Mouse (Mus musculus) layer of hippocampus, adult 8-10 months (tissue): Measurements from ENCODE around the gene Sh3bp5. TPM values are rescaled to one million over a fixed set of nuclear protein-coding genes. Genes with fewer than 3 reads are reported as not detected.

Experiments used
- DNase-seq, 2 experiments: peaks; one replicate each; pipeline ENCODE4 v3.0.0; 2022; ENCODE audit warnings: low spot score in 2 of 2
- total RNA-seq, 4 experiments: library from RNA; stranded (reverse); gene quantifications; 2 replicates each; pipeline ENCODE4 v1.2.4; 2022

Gene Sh3bp5
- total RNA-seq, 4 experiments from 2014 or later, result 105 to 134 (median 117) TPM

DNA sequence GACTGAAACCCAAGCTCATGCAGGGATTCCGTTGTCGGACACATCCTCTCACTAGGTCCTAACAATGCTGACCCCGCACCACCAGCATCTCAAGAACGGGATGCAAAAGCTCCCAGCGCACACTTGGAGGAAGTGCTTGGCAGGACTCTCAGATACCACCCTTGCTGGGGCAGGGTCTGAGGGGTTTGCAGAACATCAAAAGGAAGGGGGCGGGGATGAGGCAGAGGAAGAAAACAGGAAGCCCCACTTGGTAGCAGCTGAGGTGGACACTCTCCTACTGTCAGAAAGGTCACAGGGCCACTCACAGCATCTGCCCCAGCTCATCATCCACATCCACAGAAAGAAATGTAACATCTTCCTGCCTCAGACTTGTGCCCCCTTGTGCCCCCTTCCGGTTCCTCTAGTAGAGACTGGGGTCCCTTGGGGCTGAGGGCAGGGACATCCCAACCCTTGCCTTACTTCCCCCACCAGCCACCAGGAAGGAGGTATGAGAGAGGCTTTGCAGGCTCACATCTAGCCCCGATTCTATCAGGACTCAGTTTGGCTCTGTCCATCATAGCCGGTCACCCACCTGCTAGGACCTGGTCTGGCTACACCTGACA is 25.7 kb downstream of the Sh3bp5 start:
- DNase-seq, result no peak

DNA sequence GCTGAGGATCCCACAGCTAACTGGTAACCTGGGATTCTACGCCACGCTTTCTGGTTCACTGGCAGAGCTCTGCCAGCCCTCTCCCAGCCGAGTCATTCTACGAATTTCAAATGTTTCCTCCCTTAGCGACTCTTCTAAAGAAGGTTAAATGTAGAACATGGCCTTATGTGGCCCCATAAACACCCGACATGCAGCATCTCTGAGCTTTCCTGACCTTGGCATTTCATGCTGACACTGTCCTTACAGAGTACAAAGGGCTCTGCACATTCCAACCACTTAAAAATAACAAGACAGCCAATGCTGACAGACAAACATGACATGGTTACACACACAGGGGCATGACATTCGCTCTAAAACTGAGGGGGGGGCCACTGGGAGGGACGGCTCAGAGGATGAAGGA is 27.2 kb downstream of the Sh3bp5 start:
- DNase-seq, result no peak

DNA sequence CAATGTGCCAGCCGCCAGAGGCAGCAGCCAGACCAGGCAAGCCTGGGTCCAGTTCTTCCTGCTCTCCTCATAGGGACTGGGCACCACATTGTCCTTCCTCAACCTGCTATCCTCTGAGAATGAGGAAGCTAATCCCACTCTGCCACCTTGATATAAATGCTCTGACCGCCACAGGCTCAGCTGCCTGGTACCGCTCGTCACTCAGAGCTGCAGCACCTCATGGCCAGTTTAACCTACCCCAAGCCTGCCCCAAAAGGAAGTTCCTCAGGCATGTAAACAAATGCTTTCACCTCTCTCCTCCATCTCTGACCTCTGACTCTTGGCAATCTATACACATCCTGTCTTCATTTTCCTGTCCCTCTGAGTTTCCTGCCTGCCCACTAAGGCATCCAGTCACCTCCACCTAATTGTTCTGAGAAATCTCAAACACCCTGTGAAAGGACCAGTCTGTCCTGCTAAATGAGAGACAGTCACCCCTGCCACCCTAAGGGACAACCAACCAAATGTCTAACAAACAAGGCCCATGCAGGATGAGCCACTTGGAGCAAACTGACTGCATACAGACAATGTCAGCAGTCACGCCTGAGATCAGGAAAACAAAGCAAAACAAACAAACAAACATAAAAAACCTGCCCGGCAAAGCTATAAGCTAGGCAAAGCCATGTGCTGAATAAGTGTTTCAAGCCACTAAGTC is 27.8 kb downstream of the Sh3bp5 start:
- DNase-seq, result no peak

DNA sequence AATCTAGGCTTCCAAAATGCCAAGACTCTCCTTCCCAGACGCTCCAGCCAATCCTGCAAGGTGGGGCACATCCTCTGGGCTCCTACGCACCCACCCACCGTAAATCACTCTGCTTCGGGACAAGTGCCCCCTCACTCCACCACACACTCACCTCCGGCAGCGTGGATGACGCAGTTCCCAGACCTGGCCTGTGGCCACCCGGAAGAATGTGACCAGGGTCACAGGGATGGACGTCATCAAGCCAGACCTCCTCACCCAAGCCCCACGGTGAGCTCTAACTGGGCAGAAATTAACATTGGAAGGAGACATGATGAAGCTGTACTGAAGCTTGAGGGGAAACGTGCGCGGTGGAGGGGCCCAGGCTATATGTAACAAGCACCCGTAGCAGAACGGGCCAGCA is 28.7 kb downstream of the Sh3bp5 start:
- no peak for DNase-seq

DNA sequence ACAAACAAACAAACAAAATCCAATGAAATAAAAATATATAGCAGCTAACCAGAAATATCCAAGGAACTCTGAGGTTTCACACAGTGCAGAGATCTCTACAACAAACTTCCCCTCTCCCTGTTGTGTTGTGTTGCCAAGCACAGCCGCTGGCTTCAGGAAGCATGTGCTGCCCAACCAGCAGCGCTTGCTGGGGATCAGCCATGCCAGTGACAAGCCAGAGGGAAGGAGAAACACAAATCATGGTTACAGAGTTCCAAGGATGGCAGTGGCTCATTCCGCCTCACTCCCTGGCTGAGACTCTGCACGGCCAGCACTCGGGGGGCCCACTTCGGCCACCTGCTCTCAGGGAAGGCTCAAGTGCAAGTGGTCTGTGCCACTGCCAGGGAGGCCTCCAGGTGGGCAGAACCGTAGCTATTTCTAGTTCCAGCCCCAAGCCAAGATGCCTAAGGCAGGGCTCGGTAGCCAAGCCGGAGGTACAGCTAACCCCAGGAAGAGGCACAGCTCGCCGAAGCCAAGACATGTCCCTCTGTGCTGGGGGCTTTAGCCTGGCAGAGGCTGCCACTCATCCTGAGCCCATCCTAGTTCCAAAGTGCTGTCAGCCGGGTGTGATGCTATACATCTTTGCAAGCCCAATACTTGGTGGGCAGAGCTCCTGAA is 29.6 kb downstream of the Sh3bp5 start:
- no peak for DNase-seq

DNA sequence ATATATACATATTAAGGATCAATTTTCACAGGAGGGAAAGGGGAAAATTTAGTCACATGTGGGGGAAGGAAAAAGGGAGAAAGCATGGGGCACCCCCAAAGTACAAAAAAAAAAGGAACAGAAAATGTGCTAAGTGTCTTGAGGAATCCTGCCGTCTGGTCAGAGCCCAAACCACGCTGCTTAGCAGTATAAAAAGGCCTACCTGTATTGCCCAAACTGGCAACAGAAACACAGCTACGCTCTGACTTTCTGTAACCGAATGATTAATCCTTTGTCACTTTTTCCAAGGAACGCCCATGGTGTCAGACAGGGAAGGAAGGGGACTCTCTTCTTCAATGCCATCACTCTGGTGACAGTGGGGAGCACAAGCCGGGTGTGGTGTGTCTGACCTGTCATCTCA is 30.2 kb downstream of the Sh3bp5 start:
- no peak for DNase-seq

DNA sequence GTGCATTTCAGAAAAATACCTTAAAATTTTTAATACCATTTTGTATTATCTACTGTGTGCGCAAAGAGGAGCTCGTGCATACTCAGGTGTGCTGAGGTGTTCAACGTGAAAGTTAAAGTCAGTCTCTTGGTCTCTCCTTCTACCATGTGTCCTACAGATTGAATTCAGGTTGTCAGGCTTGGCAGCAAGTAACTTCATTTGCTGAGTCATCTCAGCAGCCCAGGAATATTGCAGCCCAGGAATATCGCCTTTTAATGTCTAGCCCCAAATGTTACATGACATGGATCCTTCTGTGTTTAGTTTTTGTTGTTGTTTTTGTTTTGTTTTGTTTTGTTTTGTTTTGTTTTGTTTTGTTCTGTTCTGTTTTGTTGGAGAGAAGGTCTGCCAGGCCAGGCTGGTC is 31.2 kb downstream of the Sh3bp5 start:
- DNase-seq, result no peak

DNA sequence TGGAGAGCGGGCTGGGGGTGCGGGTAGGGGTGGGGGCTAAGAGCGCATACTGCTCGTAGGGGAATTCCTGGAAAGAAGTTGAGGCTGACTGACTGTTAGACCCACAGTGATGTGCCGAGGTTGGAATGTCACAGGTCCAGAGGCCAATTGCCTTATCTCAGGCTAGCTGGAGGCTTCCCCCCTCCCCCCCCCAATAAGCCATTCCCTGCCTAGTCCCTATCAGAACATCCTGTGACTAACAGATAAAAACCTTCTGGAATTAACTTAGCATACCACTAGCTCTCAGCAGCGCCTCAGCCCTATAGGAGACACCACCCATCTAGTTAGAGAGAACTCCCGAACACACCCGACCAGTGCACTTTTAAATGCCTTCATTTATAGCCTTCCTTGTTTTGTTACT is 31.9 kb downstream of the Sh3bp5 start:
- no peak for DNase-seq

DNA sequence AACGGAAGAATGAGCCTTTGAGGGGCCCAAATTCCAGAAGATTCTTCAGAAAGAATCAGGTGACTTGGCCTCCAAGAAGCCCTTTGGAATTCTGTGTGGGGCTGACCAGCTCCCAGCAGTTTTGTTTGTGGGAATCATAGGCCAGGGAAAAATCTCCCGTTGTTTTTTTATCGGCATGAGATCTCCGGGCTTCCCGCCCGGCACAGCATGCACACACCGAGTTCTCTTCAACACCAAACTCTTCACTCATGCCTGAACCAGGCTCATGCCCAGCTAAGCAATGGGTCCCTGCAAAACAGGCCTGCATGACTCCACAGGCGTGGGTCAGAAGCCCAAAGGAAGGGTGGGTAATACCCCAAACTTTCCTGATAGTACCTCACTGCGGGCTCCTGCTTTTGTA is 32.3 kb downstream of the Sh3bp5 start:
- no peak for DNase-seq

DNA sequence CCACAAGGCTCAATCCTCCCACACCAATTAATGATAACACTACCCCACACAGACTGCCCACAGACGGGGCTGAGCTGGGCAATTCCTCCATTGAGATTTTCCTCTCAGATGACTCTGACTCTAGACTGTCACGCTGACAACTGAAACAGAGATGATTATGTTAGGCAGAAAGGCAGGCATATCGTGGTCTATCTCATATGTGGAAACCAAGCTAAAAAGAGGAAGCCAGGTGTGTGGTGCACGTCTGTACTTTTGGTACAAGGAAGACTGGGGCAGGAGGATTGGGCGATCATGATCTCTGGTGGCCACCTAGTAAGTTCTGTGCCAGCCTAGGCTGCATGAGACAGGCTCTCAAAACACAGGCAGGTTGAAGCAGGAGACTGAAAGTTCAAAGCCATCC is 33.2 kb downstream of the Sh3bp5 start:
- DNase-seq, result no peak

DNA sequence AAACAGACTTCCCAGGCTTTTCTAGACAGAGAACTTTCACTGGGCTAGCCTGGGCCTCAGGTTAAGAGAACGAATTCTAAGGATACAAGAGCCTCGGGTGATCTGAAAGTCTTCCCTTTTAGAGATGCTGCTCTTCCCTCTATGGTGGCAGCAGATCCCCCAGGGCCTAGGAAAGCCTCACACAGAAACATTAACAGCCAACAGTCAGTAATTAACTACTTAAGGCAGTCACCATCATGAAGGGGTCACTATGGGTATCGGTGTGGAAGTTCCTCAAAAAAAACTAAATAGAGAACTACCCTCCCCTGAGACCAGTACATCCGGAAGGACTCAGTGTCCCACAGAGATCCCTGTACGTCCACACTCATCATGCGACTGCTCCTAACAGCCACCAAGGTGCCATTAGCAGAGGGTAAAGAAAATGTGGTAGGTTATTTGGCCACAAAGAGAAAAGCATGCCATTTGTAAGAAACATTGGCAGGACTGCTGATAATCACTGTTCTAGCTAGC is 33.9 kb downstream of the Sh3bp5 start:
- DNase-seq, result no peak

DNA sequence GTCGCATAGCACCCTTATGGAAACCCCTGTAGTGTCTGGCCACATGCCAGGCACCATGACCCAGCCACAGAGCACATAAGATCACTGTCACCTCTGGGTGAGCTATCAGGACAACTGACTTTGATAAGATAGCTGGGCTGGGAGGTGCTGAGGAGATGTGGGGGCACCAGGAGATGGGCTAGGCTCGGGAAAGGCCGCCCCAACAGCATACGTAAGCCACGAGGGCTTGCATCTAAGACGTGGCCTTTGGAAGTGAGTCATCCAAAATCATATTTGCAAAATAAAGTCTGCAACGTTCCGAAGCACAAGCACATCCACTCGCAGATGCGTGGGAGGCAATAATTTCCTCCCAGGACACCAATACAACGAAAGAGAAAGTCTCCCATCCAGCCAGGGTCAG is 35.0 kb downstream of the Sh3bp5 start:
- no peak for DNase-seq

DNA sequence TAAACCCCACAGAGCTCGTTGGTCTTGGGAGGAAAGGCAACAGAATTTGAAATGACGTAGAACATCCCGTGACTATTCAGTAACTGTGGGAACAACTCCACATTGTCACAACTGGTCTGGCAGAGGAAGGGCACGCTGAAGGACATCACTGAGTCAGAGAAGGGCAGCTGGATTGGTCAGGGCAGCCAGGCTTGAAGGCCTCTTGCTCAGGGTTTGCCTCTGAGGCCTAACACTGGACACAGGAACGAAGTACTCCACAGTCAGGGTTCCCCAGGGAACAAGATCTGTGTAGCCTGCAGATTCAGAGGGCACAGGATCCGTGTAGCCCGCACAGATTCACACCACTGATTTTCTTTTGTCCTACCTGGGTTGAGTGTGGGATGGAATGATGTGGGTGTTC is 35.6 kb downstream of the Sh3bp5 start:
- DNase-seq, result no peak

DNA sequence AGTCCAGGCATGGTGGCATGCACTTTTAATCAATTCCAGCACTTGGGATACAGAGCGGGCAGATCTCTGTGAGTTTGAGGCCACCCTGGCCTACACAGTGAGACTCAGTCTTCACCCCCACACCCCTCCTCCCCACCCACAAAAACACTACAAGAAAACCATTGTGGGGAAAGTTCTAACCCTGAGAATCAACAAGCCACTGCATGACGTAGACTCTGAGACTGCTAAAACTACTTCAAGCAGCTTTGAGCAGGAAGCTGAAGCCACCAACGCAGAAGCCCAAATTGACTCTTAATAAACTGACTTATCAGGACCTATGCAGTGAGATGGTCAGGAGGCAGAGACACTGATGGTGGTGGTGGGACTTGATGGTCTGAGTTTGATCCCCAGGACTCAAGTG is 36.6 kb downstream of the Sh3bp5 start:
- no peak for DNase-seq

DNA sequence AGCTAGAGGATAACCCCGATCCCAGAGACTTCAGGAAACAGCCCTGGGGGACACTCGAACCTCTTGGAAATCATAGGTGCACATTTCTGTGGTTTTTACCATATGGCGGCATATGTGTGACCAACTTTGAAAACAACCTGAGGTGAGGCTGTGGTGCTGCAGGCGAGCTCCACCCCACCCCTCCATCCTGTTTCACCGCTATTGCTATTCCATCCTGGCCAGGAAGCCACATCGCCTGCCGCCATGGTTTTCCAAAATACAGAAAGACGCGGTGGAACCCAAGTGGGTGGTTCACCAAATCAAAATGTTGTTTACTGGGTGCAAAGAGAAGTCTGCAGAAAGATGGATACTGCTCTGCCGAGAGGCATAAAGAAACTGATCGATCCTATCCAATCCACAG is 37.1 kb downstream of the Sh3bp5 start:
- no peak for DNase-seq

DNA sequence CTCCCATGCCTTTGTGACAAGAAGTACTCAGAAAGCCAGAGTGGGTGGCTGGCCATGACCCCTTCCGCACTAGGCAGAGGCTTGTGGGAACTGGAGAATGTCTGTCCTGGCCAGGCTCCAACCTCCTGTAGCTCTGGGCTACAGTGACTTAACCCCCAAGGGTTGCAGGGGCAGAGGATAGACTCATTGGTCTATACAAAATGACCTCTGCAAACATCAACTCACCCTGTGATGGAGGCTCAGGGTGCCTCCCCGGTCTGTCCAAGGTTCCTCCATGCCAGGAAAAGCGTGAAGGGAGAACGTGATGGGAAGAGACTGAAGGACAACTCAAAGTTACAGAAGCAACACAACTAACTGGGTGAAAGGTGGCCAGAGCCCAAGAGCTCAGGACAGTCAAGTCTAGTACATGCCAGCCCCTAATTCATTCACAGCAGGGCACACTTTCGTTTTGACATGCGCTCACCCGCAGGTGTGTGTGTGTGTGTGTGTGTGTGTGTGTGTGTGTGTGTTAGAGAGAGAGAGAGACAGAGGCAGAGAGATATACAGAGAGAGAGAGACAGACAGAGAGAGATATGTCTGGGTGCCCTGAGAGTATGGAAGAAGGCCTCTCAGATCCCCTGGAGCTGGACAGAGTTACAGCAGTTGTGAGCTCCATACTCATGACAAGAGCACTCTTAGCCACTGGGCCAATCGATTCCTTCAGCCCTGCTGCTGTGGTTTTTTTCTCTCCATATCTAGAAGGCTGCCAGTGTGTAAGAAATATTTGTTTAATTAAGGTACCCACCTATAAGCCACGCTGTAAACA is 37.9 kb downstream of the Sh3bp5 start:
- no peak for DNase-seq

DNA sequence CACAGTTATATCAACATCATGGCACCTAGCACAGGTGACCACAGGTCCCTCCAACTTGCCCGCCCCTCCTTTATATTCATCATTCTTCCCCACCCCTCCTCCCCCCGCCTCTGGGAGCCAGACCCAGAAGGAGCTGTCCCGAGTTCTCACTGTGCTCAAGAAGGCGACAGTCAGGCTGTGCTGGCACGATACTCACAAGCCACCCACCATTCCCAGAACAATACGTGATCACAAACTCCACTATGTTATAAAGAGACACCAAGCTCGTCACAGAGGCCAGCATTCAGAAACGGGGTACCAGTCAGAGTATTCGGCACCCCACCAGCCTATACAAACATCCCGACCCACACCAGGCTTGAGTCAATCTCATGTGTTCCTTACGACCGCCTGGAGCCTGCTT is 38.5 kb downstream of the Sh3bp5 start:
- DNase-seq, result no peak

DNA sequence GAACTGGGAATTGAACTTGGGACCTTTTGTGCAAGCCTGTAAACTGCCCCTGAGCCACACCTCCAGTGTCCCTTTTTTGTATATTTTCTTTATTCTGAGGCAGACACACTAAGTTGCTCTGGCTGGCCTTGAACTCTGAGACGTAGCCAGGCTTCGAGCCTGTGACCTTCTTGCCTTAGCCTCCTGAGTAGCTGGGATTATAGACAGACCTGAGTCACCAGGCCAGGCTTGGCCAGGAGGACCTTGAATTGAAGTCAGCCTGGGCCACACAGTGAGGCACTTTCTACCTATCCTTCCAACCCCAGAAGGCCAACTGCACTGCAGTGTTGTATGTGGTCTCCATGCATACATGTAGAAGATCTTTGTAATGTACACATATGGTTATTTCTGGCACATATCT is 39.5 kb downstream of the Sh3bp5 start:
- no peak for DNase-seq

DNA sequence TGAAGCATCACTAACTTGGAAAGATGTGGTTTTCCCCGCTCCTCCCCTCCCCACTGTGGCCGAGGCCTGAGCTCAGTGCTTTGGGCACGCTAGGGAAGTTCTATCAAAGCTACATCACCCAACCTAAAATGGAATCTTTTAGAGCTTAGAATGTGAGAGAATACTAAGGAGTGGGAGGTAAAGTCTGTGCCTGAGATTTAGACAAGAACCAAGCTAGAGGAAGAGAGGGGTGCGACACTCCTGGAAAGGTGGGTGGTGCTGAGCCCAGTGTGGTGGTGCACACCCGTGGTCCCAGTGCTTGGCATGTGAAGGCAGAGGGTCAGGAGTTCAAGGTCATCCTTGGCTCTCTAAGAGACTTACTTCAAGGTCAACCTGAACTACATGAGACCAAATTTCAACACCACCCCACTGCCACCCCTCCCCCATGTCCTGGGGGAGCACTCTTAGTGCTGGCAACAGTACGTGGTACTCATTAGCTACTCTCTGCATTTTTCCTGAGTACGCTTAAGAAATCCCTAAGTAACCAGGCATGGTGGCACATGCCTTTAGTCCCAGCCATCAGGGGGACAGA is 40.2 kb downstream of the Sh3bp5 start:
- no peak for DNase-seq

DNA sequence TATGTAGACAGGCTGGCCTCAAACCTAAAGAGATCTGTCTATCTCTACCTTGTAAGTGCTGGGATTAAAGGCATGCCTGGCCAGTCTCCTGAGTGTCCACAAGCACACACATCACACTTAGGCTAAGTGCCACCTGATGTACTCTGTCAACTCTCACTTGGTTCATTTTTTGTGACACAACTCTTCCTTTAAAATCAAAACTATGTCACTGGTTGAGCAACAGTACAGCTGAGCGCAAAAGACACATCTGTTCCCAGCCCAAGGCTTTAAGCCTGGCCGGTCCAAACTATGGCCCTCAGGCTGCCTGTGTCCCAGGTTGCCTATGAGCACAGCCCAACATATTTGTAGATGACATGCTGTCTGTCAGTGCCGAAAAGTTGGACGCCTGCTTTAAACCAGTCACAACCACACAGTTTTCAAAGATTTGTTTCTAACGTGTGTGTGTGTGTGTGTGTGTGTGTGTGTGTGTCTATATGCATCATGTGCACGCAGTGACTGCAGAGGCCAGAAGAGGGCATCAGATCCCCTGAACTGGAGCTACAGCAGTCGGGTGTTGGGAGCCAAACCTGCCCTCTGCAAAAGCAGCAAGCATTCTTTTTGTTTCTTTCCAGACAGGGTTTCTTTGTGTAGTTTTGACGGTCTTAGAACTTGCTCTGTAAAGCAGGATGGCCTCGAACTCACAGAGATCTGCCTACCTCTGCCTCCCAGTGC is 40.9 kb downstream of the Sh3bp5 start:
- no peak for DNase-seq
